Mouse (Mus musculus): ENCODE results near the gene Ring1. TPM values are rescaled to one million over a fixed set of nuclear protein-coding genes. Genes with fewer than 3 reads are reported as not detected.

Ring1 gene
- polyA plus RNA-seq, 1 experiment from 2014 or later = 21.6 TPM

DNA sequence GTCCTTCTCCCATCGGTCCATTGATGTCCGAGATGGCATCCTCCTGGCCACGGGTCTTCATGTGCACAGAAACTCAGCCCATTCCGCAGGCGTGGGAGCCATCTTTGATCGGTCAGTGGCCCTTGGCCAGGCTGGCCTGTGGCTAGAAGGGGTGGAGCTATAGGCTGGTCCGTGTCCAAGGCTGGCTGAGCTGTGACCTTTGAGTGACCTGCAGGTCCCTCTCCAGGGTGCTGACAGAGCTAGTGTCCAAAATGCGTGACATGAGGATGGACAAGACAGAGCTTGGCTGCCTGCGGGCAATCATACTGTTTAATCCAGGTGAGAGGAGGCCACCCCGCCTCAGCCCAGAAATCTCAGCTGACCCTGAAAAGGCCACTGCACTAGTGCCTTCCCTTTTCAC is 12.2 kb upstream of the Ring1 start:
- no peaks in the 10 kb centered on the region for H3K9me3 ChIP-seq
- peaks cover 55% of the 10 kb centered on the region for H3K4me1 ChIP-seq (replicated peaks)
- peaks cover 50% of the 10 kb centered on the region for H3K36me3 ChIP-seq
- H3K4me2 ChIP-seq = no peak overlapping the region
- H3K27ac ChIP-seq = no peak overlapping the region
- ATAC-seq (ENCODE audit: insufficient number of reproducible peaks, insufficient read depth, low FRiP score, low TSS enrichment, low read depth) = no peak
- no peak overlapping the region for H3K4me3 ChIP-seq (replicated peaks)
- 83% methylated on average over 10 of the region's 10 CpGs for WGBS
- H3K27me3 ChIP-seq = peaks cover 39% of the 10 kb centered on the region
- H3K9ac ChIP-seq (replicated peaks) = no peak overlapping the region

DNA sequence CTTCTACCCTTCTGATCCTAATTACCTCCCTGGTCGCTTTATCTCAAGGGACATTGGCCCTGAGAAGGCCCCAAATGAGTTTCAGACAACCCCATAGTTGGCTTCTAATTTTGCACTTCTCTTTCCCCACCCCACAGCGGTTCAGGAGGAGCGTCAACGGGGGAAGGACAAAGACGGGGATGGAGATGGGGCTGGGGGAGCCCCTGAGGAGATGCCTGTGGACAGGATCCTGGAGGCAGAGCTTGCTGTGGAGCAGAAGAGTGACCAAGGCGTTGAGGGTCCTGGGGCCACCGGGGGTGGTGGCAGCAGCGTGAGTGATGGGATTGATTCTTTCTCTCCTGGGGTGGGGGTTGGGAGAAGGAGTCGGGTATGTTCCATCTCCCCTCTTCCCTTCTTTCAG is 11.0 kb upstream of the Ring1 start:
- Histone ChIP-seq H3K4me3 (replicated peaks) (no peak overlapping the region), H3K36me3 (peaks cover 53% of the 10 kb centered on the region)
- 89% methylated on average over 9 of the region's 9 CpGs for WGBS

DNA sequence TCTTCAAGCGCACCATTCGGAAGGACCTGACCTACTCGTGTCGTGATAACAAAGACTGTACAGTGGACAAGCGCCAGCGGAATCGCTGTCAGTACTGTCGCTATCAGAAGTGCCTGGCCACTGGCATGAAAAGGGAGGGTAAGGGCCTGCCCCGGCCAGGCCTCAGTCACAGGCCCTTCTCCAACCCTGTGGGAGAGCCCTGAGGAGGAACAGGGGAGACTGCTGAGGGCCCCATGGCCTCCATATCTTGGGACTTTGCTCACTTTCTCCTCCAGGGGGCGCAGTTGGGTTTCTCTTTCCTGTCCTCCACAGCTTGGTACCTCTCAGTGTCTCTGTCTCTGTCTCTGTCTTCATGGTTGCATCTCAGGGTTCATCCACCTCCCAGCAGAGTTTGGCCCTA is 9.6 kb upstream of the Ring1 start:
- no peak for ATAC-seq (ENCODE audit: insufficient number of reproducible peaks, insufficient read depth, low FRiP score, low TSS enrichment, low read depth)

More for the DNA sequence above, 11.0 kb upstream of the Ring1 start:
- H3K9ac ChIP-seq (replicated peaks) = no peak overlapping the region
- H3K27ac ChIP-seq = no peak overlapping the region
- H3K4me2 ChIP-seq = no peak overlapping the region
- peaks cover 48% of the 10 kb centered on the region for H3K4me1 ChIP-seq (replicated peaks)
- H3K27me3 ChIP-seq = peaks cover 30% of the 10 kb centered on the region
- ATAC-seq (ENCODE audit: insufficient number of reproducible peaks, insufficient read depth, low FRiP score, low TSS enrichment, low read depth) = no peak
- H3K9me3 ChIP-seq = no peaks in the 10 kb centered on the region

DNA sequence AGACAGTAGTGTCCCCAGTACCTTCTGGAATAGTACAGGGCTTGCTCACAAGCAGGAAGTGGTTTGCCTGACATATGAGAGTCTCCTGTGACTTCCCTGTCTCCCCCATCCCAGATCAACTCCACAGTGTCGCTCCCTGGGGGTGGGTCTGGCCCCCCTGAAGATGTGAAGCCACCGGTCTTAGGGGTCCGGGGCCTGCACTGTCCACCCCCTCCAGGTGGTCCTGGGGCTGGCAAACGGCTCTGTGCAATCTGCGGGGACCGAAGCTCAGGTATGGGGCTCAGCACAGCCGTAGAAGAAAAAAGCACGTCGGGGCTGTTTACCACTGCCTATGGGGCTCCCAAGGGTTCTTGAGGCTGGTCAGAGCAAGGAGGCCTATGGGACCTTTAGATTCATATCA is 9.0 kb upstream of the Ring1 start:
- Histone ChIP-seq H3K9ac (replicated peaks) (no peak overlapping the region), H3K4me3 (replicated peaks) (peak overlapping the region; percentile 88; the same call in 1 of the 2 replicates), H3K36me3 (peaks cover 73% of the 10 kb centered on the region), H3K4me2 (peak overlapping the region; percentile 99), H3K4me1 (replicated peaks) (peaks cover 47% of the 10 kb centered on the region), H3K9me3 (no peaks in the 10 kb centered on the region), H3K27ac (no peak overlapping the region), H3K27me3 (peaks cover 10% of the 10 kb centered on the region)
- ATAC-seq (ENCODE audit: insufficient number of reproducible peaks, insufficient read depth, low FRiP score, low TSS enrichment, low read depth) = no peak
- WGBS = 91% methylated on average over 9 of the region's 9 CpGs

More for the DNA sequence above, 9.6 kb upstream of the Ring1 start:
- H3K27ac ChIP-seq = no peak overlapping the region
- no peak overlapping the region for H3K9ac ChIP-seq (replicated peaks)
- peaks cover 16% of the 10 kb centered on the region for H3K27me3 ChIP-seq
- peaks cover 48% of the 10 kb centered on the region for H3K4me1 ChIP-seq (replicated peaks)
- peak overlapping the region; percentile 5; the same call in 1 of the 2 replicates for H3K4me3 ChIP-seq (replicated peaks)
- peaks cover 67% of the 10 kb centered on the region for H3K36me3 ChIP-seq
- WGBS = 79% methylated on average over 10 of the region's 10 CpGs
- H3K9me3 ChIP-seq = no peaks in the 10 kb centered on the region
- no peak overlapping the region for H3K4me2 ChIP-seq

DNA sequence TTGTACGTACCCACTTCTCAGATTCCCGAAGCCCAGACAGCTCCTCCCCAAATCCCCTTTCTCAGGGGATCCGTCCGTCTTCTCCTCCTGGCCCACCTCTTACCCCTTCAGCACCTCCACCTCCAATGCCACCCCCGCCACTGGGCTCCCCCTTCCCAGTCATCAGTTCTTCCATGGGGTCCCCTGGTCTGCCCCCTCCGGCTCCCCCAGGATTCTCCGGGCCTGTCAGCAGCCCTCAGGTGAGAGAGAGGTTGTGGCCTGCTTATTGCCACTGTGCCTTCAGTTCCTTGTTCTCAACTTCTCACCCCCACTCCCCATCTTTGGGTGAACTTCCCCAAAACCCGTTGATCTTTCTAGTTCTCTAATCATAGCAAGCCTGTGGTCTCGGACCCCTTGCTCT is 8.3 kb upstream of the Ring1 start:
- ATAC-seq (ENCODE audit: insufficient number of reproducible peaks, insufficient read depth, low FRiP score, low TSS enrichment, low read depth) = no peak
- Histone ChIP-seq H3K27me3 (peaks cover 4% of the 10 kb centered on the region), H3K4me1 (replicated peaks) (peaks cover 47% of the 10 kb centered on the region), H3K9ac (replicated peaks) (peak overlapping the region; percentile 94), H3K4me2 (peak overlapping the region; percentile 99), H3K4me3 (replicated peaks) (peak overlapping the region; percentile 88), H3K9me3 (no peaks in the 10 kb centered on the region), H3K27ac (peak overlapping the region; percentile 29), H3K36me3 (peaks cover 73% of the 10 kb centered on the region)
- 57% methylated on average over 9 of the region's 9 CpGs for WGBS

DNA sequence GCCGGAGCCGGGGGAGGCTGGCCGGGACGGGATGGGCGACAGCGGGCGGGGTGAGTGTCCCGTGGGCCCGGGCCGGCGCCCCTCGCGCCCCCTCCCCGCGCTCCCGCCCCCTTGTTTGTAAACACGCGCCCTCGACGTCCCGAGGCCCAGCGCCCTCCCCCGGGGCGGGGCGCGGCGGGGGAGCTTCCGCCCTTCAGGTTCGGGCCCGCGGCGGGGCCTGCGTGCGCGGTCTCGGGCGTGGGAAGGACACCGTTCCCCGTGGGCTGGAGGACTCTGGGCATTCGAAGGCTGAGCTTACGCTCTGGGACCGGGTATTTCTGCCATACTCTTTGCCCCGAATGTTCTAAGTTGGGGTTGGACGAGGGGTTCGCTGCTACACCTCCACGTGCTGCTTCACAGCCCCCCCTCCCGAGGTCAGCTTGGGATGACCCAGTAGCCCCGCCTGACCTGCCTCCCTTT is 7.7 kb upstream of the Ring1 start:
- ATAC-seq (ENCODE audit: insufficient number of reproducible peaks, insufficient read depth, low FRiP score, low TSS enrichment, low read depth) = no peak
- H3K4me3 ChIP-seq (replicated peaks) = peak overlapping the region; percentile 88
- H3K9ac ChIP-seq (replicated peaks) = peak overlapping the region; percentile 94
- H3K4me2 ChIP-seq = peak overlapping the region; percentile 99
- 0% methylated on average over 25 of the region's 48 CpGs for WGBS
- H3K4me1 ChIP-seq (replicated peaks) = peaks cover 44% of the 10 kb centered on the region
- H3K36me3 ChIP-seq = peaks cover 67% of the 10 kb centered on the region
- peak overlapping the region; percentile 95 for H3K27ac ChIP-seq
- H3K27me3 ChIP-seq = no peaks in the 10 kb centered on the region
- no peaks in the 10 kb centered on the region for H3K9me3 ChIP-seq

DNA sequence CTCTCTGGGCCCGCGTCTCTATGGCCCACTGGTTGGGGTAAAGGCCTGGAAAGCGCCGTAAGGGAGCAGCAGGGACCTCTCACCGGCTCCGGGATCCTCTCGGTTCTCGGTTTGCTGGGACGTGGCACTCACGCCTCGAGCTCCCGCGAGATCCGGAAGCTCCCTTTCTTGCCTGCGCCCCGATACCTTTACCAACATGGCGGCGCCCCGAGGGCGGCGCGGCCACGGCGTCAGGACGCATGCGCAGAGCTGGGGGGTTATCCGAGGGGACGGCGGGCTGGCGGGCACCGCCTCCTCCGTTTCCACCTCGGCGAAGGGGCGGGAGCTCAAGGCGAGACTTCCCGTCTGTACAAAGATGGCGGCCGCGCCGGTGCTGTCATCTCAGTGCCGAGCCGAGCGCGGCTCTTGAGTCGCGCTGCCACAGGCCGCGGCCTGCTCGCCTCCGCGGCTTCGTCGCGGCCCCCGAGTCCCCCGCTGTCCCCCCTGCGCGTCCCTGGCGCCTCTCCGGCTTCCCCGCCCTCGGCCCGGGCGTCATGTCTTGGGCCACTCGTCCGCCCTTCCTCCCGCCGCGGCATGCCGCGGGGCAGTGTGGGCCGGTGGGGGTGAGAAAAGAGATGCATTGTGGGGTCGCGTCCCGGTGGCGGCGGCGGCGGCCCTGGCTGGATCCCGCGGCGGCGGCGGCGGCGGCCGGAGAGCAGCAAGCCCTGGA is 7.1 kb upstream of the Ring1 start, which contains the start of the genes Slc39a7 and Rxrb:
Gene Slc39a7, minus strand, starts transcription at position 218 of the 709 bp plus-strand sequence.
Gene Rxrb, plus strand, starts transcription at position 348 of the 709 bp plus-strand sequence.
- WGBS = under 1% methylated on average over 87 of the region's 88 CpGs
- H3K4me1 ChIP-seq (replicated peaks) = peaks cover 50% of the 10 kb centered on the region
- H3K4me3 ChIP-seq (replicated peaks) = peak within 1 kb of the TSS; percentile 88
- no peaks in the 10 kb centered on the region for H3K27me3 ChIP-seq
- ATAC-seq (ENCODE audit: insufficient number of reproducible peaks, insufficient read depth, low FRiP score, low TSS enrichment, low read depth) = peak; percentile 56
- peak within 1 kb of the TSS; percentile 94 for H3K9ac ChIP-seq (replicated peaks)
- H3K36me3 ChIP-seq = peaks cover 61% of the 10 kb centered on the region
- peak within 1 kb of the TSS; percentile 95 for H3K27ac ChIP-seq
- peak within 1 kb of the TSS; percentile 99 for H3K4me2 ChIP-seq
- H3K9me3 ChIP-seq = no peaks in the 10 kb centered on the region

DNA sequence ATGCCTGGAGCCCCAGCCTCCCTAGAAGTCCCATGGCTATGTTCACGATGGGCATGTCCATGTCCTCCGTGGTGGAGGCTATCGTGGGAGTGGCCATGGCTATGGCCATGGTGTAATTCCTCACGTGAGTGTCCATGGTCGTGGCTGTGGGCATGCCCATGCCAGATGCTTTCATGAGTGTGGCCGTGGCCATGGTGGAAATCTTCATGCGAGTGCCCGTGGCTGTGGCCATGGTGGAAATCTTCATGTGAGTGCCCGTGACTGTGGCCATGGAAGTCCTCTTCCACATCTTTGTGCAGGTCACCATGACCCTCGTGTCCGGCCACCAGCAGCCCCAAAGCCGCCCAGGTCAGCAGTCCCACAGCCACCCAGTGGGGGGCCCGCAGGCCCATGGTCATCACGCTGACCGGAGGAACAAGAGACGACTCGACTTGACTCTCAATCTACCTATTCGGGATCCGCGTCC is 6.4 kb upstream of the Ring1 start:
- Histone ChIP-seq H3K9ac (replicated peaks) (peak overlapping the region; percentile 94), H3K36me3 (peaks cover 54% of the 10 kb centered on the region), H3K4me1 (replicated peaks) (peaks cover 57% of the 10 kb centered on the region), H3K9me3 (no peaks in the 10 kb centered on the region), H3K4me2 (peak overlapping the region; percentile 99), H3K27ac (peak overlapping the region; percentile 95), H3K4me3 (replicated peaks) (peak overlapping the region; percentile 88), H3K27me3 (no peaks in the 10 kb centered on the region)
- ATAC-seq (ENCODE audit: insufficient number of reproducible peaks, insufficient read depth, low FRiP score, low TSS enrichment, low read depth) = no peak
- 6% methylated on average over 20 of the region's 20 CpGs for WGBS

DNA sequence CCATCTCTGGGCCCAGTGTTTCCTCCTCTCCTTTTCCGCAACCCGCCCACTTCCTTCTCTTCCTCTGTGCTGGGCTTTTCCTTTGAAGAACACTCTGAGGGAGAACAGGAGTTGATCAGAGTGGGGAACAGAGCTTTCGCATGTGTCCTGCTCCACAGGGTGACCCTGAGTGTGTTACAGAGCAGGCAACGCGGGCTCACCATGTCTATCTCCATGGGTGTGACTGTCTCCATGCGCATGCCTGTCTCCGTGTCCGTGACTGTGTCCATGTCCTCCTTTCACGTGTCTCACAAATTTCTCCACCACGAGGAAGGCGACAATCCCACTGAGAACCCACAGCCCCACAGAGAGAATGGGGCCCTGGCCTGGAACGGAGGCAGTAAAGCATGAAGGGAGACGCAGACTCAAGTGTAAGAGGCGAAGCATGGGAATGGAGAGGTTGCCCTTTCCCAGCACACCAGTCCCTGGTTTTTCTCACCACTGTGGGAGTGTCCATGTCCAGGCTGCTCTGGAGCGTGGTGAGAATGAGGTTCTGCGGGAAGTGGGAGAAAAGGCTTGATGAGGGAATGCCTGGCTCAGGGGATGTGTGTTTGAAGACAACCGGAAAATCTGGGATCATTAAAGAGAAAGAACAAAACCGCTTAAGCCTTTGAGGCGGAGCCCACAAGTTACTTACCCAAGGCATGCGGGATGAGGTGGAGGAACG is 5.6 kb upstream of the Ring1 start:
- Histone ChIP-seq H3K4me1 (replicated peaks) (peaks cover 66% of the 10 kb centered on the region), H3K9me3 (no peaks in the 10 kb centered on the region), H3K4me3 (replicated peaks) (peak overlapping the region; percentile 88), H3K4me2 (peak overlapping the region; percentile 99), H3K9ac (replicated peaks) (peak overlapping the region; percentile 94), H3K27me3 (no peaks in the 10 kb centered on the region), H3K36me3 (peaks cover 45% of the 10 kb centered on the region), H3K27ac (no peak overlapping the region)
- 83% methylated on average over 21 of the region's 21 CpGs for WGBS
- ATAC-seq (ENCODE audit: insufficient number of reproducible peaks, insufficient read depth, low FRiP score, low TSS enrichment, low read depth) = no peak

DNA sequence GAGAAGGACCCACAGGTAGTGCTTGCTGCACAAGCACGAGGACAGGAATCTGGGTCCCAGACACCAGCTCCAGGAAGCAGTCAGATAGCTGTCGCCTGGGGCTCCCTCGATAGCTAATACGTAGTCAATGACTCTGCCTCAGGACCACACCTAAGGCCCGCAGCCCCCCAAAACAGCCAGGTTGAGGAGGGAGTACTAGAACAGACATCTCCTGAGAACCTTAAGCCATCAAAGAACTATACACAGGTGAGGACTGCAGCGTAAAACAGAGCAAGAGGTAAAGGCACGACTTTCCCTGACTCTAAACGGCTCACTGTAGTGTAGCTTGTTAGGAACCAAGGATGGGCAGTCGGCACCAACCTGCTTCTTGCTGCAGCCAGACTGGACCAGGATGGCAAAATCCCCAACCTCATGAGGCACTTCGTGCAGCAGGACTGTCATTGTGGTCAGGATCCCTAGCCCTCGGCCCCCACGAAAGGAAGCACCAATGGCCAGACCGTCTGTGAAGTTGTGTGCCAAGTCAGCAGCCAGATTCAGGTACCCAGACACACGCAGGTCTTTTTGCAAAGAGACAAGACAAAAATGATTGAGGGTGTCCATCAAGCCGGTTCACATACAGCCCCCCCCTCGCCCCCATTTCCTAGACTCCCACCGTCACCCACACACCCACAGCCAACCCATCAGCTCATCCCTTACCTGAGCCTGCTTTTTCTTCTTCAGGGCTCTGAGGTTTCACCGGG is 4.8 kb upstream of the Ring1 start:
- ATAC-seq (ENCODE audit: insufficient number of reproducible peaks, insufficient read depth, low FRiP score, low TSS enrichment, low read depth) = no peak
- H3K9ac ChIP-seq (replicated peaks) = no peak overlapping the region
- WGBS = 90% methylated on average over 18 of the region's 18 CpGs

More for the DNA sequence above, 4.8 kb upstream of the Ring1 start:
- Histone ChIP-seq H3K4me1 (replicated peaks) (peaks cover 66% of the 10 kb centered on the region), H3K27ac (0 out of 2 replicates have a peak overlapping the region, but pooled peaks have one; percentile 69), H3K4me3 (replicated peaks) (peak overlapping the region; percentile 88), H3K9me3 (no peaks in the 10 kb centered on the region), H3K4me2 (peak overlapping the region; percentile 99), H3K27me3 (no peaks in the 10 kb centered on the region), H3K36me3 (peaks cover 38% of the 10 kb centered on the region)
